Mouse (Mus musculus): ENCODE data around the gene Emc10.

The Emc10 gene

DNA sequence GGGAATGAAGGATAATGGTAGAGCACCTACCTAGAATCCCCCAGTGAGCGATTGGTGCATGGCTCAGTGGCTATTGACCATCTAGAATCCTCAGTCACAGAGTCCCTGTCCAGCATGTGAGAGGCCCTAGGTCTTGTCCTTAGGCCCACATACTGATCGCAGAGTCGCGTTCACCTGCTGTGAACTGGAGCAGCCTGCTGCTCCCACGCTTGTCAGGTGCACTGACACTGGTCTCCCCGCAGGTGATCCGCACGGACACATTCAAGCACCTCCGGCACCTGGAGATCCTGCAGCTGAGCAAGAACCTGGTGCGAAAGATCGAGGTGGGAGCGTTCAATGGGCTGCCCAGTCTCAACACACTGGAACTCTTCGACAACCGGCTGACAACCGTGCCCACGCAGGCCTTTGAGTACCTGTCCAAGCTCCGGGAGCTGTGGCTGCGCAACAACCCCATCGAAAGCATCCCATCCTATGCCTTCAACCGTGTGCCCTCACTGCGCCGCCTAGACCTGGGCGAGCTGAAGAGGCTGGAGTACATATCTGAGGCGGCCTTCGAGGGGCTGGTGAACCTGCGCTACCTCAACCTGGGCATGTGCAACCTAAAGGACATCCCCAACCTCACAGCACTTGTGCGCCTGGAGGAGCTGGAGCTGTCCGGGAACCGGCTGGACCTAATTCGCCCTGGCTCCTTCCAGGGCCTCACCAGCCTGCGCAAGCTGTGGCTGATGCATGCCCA, 35.4 kb downstream of the Emc10 start:
- H3K4me1 ChIP-seq (replicated peaks; ENCODE audit: low read depth, low read length) = peaks cover 37% of the 10 kb centered on the region
- H3K9me3 ChIP-seq (ENCODE audit: low read length) = no peaks in the 10 kb centered on the region
- H3K4me3 ChIP-seq (replicated peaks; ENCODE audit: low read length) = peak overlapping the region; percentile 76
- H3K27me3 ChIP-seq (ENCODE audit: insufficient read depth, low read length) = peaks cover 70% of the 10 kb centered on the region
- H3K36me3 ChIP-seq (ENCODE audit: insufficient read depth, low read length) = no peaks in the 10 kb centered on the region
- TF ChIP-seq NANOG (IDR thresholded peaks at IDR 0.05; ENCODE audit: borderline replicate concordance, low read length) (no peak), CTCF (conservative IDR thresholded peaks at IDR 0.05; ENCODE audit: low read length) (no peak), POU5F1 (IDR thresholded peaks at IDR 0.05; ENCODE audit: borderline replicate concordance, low read length) (no peak)

DNA sequence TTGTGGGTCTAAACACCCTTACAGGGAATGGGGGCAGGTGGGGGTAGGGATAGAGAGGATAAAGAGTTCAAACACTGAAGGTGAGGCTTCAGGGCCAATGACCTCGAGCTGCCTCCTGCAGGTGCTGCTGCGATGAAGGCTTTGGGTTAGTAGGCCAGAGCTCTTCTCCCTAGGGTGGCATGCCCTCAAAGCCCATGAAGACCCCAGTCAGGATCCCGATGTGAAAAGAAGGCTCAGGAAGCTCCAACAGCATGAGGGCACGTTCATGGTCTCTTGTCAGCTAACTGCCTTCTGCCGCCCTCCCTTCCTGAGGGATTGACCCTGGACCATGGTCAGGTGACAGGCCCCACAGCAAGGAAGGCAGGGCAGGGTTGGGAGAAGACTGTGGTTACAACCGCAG, 36.3 kb downstream of the Emc10 start:
- Histone ChIP-seq H3K4me1 (replicated peaks; ENCODE audit: low read depth, low read length) (peaks cover 28% of the 10 kb centered on the region), H3K4me3 (replicated peaks; ENCODE audit: low read length) (no peak overlapping the region), H3K36me3 (ENCODE audit: insufficient read depth, low read length) (no peaks in the 10 kb centered on the region), H3K9me3 (ENCODE audit: low read length) (no peaks in the 10 kb centered on the region), H3K27me3 (ENCODE audit: insufficient read depth, low read length) (peaks cover 74% of the 10 kb centered on the region)
- TF ChIP-seq CTCF (conservative IDR thresholded peaks at IDR 0.05; ENCODE audit: low read length) (no peak), NANOG (IDR thresholded peaks at IDR 0.05; ENCODE audit: borderline replicate concordance, low read length) (no peak), POU5F1 (IDR thresholded peaks at IDR 0.05; ENCODE audit: borderline replicate concordance, low read length) (no peak)

DNA sequence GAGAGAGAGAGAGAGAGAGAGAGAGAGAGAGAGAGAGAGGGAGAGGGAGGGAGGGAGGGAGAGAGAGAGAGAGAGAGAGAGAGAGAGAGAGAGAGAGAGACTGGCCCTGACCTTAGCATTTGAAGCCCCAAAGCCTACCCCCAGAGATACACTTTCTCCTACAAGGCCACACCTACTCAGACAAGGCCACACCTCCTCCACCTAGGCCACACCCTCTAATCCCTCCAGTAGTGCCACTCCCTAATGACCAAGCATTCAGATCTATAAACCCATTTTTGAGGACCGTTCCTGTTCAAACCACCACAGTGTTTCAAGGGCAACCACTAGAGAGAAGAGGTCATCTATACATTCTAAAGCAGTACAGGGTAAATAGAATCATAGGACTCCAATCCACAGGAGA, 40.0 kb downstream of the Emc10 start:
- Histone ChIP-seq H3K36me3 (ENCODE audit: insufficient read depth, low read length) (no peaks in the 10 kb centered on the region), H3K27me3 (ENCODE audit: insufficient read depth, low read length) (peaks cover 52% of the 10 kb centered on the region), H3K9me3 (ENCODE audit: low read length) (no peaks in the 10 kb centered on the region), H3K4me1 (replicated peaks; ENCODE audit: low read depth, low read length) (peaks cover 13% of the 10 kb centered on the region), H3K4me3 (replicated peaks; ENCODE audit: low read length) (no peak overlapping the region)
- TF ChIP-seq CTCF (conservative IDR thresholded peaks at IDR 0.05; ENCODE audit: low read length) (no peak), NANOG (IDR thresholded peaks at IDR 0.05; ENCODE audit: borderline replicate concordance, low read length) (no peak), POU5F1 (IDR thresholded peaks at IDR 0.05; ENCODE audit: borderline replicate concordance, low read length) (no peak)

DNA sequence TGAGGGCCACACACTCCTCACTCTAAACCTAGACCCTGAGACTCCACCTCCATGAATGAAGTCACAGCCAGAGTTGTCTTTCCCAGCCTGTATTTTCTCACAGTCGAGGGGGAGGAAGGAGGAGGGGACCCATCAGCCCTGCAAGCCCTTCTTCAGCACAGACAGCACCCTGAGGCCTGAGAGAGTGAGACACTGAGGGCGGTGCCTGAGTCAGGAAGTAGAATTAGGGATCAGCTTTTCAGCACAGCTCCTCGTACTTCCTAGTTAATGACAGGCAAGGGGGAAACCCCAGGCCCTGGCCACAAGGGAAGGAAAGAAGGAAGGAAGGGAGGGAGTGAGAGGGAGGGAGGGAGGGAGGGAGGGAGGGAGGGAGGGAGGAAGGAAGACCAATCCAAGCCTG, 43.1 kb downstream of the Emc10 start:
- H3K4me1 ChIP-seq (replicated peaks; ENCODE audit: low read depth, low read length) = peaks cover 6% of the 10 kb centered on the region; the same call in 1 of the 2 replicates
- TF ChIP-seq NANOG (IDR thresholded peaks at IDR 0.05; ENCODE audit: borderline replicate concordance, low read length) (no peak), CTCF (conservative IDR thresholded peaks at IDR 0.05; ENCODE audit: low read length) (no peak), POU5F1 (IDR thresholded peaks at IDR 0.05; ENCODE audit: borderline replicate concordance, low read length) (no peak)
- no peak overlapping the region for H3K4me3 ChIP-seq (replicated peaks; ENCODE audit: low read length)
- H3K36me3 ChIP-seq (ENCODE audit: insufficient read depth, low read length) = no peaks in the 10 kb centered on the region
- H3K27me3 ChIP-seq (ENCODE audit: insufficient read depth, low read length) = peaks cover 28% of the 10 kb centered on the region
- no peaks in the 10 kb centered on the region for H3K9me3 ChIP-seq (ENCODE audit: low read length)

DNA sequence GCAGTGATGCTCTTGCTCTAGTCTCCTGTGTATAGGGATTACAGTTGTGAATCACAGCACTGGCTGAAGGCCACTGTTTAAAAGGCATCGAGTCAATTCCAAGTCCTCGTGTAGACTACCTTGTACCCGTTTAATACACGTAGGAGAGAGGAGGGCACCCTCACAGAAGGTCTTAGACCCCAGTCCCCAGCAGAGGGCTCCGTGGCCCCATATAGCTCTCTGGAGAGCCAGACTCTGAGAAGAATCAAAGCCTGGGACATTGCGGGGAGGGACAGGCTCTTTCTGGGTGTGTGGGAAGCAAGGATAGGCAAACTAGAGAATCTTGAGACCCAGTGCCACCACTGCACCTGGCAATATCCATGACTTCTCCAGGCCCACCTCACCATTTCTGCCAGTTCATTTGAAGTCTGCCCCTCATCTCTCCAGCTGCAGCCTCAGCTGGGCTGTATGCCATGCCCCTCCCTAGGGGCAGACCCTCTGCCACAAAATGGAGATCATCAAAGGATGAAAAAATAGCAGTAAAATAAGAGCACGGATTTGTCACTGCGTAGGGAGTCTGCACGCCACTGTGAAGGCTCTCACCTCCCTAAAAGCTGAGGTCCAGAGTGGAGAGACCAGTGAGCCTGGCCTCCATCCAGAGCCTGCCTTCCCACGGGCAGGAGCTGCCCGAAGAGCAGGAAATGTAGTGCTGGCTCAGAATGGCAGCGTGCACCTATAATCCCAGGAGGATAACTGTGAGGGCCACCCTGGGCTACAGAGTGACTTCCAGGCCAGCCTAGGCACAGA, 50.1 kb downstream of the Emc10 start:
- H3K4me1 ChIP-seq (replicated peaks; ENCODE audit: low read depth, low read length) = peaks cover 43% of the 10 kb centered on the region
- H3K27me3 ChIP-seq (ENCODE audit: insufficient read depth, low read length) = peaks cover 65% of the 10 kb centered on the region
- no peaks in the 10 kb centered on the region for H3K9me3 ChIP-seq (ENCODE audit: low read length)

DNA sequence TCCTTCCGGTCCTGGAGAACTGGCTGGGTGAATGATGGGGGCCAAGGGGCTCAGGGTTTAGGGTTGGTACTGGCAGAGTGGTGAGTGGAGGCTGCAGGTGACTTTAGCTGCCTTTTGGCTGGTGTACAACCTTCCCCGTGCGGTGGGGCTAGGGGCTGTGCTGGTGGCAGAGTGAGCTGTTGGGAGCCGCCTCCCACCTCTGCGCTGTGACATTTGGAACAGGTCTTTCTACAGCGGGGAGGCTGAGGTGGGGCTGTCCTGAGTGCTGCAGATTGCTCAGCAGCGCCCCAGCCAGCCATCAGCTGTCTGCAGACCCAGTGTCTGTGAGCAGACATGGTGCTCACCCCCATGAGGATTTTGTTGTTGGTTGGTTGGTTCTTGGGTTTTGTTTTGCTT, 50.8 kb downstream of the Emc10 start:
- peak overlapping the region; percentile 51 for H3K4me3 ChIP-seq (replicated peaks; ENCODE audit: low read length)
- TF ChIP-seq POU5F1 (IDR thresholded peaks at IDR 0.05; ENCODE audit: borderline replicate concordance, low read length) (no peak), CTCF (conservative IDR thresholded peaks at IDR 0.05; ENCODE audit: low read length) (no peak), NANOG (IDR thresholded peaks at IDR 0.05; ENCODE audit: borderline replicate concordance, low read length) (no peak)
- H3K9me3 ChIP-seq (ENCODE audit: low read length) = no peaks in the 10 kb centered on the region
- peaks cover 43% of the 10 kb centered on the region for H3K4me1 ChIP-seq (replicated peaks; ENCODE audit: low read depth, low read length)
- no peaks in the 10 kb centered on the region for H3K36me3 ChIP-seq (ENCODE audit: insufficient read depth, low read length)
- H3K27me3 ChIP-seq (ENCODE audit: insufficient read depth, low read length) = peaks cover 72% of the 10 kb centered on the region

More for the DNA sequence above, 50.1 kb downstream of the Emc10 start:
- Histone ChIP-seq H3K4me3 (replicated peaks; ENCODE audit: low read length) (no peak overlapping the region), H3K36me3 (ENCODE audit: insufficient read depth, low read length) (no peaks in the 10 kb centered on the region)
- no peak for TF ChIP-seq POU5F1 (IDR thresholded peaks at IDR 0.05; ENCODE audit: borderline replicate concordance, low read length)
- TF ChIP-seq NANOG (IDR thresholded peaks at IDR 0.05; ENCODE audit: borderline replicate concordance, low read length) = no peak
- no peak for TF ChIP-seq CTCF (conservative IDR thresholded peaks at IDR 0.05; ENCODE audit: low read length)

DNA sequence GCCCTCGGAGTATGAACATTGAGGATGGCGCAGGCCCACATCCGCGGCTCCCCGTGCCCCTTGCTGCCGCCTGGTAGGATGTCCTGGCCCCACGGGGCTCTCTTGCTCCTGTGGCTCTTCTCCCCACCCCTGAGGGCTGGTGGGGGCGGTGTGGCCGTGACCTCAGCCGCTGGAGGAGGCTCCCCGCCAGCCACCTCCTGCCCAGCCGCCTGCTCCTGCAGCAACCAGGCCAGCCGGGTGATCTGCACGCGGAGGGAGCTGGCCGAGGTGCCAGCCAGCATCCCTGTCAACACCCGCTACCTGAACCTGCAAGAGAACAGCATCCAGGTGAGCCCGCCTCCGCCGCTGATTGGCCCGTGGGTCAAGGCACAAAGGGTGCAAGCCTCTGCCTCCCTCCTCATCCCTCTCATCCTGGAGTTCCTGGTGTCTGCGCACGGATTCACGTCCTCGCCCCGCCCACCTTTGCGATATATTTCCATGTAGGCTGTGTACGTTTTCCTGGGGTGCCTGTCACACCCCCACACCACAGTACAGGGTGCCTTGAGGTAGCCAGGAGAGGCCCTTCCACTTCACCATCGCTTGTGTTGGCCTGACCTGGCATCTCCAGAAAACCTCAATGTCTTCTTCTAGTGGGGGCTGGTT, 51.3 kb downstream of the Emc10 start:
- Histone ChIP-seq H3K4me3 (replicated peaks; ENCODE audit: low read length) (peak overlapping the region; percentile 51), H3K4me1 (replicated peaks; ENCODE audit: low read depth, low read length) (peaks cover 43% of the 10 kb centered on the region), H3K27me3 (ENCODE audit: insufficient read depth, low read length) (peaks cover 77% of the 10 kb centered on the region), H3K36me3 (ENCODE audit: insufficient read depth, low read length) (no peaks in the 10 kb centered on the region), H3K9me3 (ENCODE audit: low read length) (no peaks in the 10 kb centered on the region)
- TF ChIP-seq NANOG (IDR thresholded peaks at IDR 0.05; ENCODE audit: borderline replicate concordance, low read length) = no peak
- TF ChIP-seq CTCF (conservative IDR thresholded peaks at IDR 0.05; ENCODE audit: low read length) = no peak
- no peak for TF ChIP-seq POU5F1 (IDR thresholded peaks at IDR 0.05; ENCODE audit: borderline replicate concordance, low read length)
